Mouse (Mus musculus) CH12.LX (cell line): ENCODE results near the gene Rarg. TPM values are rescaled to one million over a fixed set of nuclear protein-coding genes. Genes with fewer than 3 reads are reported as not detected.

Experiments used
- DNase-seq: peaks from one replicate; pipeline ENCODE4 v3.0.0-alpha.2; 2013; ENCODE audit errors: extremely low read depth
- H3K27ac ChIP-seq: 2 replicates; pipeline ENCODE4 v1.5.1; 2012; ENCODE audit warnings: low read depth, mild to moderate bottlenecking, control low read depth, moderate library complexity; ENCODE audit not compliant: insufficient read depth
- H3K27me3 ChIP-seq: replicated peaks from 2 replicates; pipeline ENCODE3; 2012; ENCODE audit warnings: inconsistent platforms
- H3K36me3 ChIP-seq, 2 experiments: replicated peaks in 1 of 2; 2 replicates each; pipeline versions ENCODE3 to v1.6.1; 2012; ENCODE audit warnings: inconsistent platforms in 1 of 2, low read length in 1 of 2, mild to moderate bottlenecking in 1 of 2, mixed read lengths in 1 of 2, moderate library complexity in 1 of 2; ENCODE audit not compliant: control insufficient read depth in 1 of 2, insufficient read depth in 1 of 2
- H3K4me1 ChIP-seq, 2 experiments: 2 replicates each; pipeline ENCODE4 v1.6.1; 2012; ENCODE audit warnings: inconsistent platforms in 1 of 2, moderate library complexity in 1 of 2; ENCODE audit not compliant: insufficient read depth in 2 of 2, control insufficient read depth in 1 of 2
- H3K4me2 ChIP-seq: 2 replicates; pipeline ENCODE4 v1.6.1; 2012; ENCODE audit warnings: low read depth, mild to moderate bottlenecking, control low read depth; ENCODE audit not compliant: poor library complexity, insufficient read depth, severe bottlenecking
- H3K4me3 ChIP-seq, 3 experiments: fragments of 150-350 bp in 1 of 3; sonication (generic) in 1 of 3; replicated peaks in 1 of 3; 2 replicates each; pipeline versions ENCODE3 to v1.5.1; 2011 to 2012; ENCODE audit warnings: low read depth in 2 of 3, low read length in 2 of 3, mild to moderate bottlenecking in 2 of 3, moderate library complexity in 2 of 3, control low read depth in 1 of 3, improper control_type of control experiment in 1 of 3, inconsistent platforms in 1 of 3, mixed read lengths in 1 of 3; ENCODE audit not compliant: poor library complexity in 1 of 3
- H3K79me2 ChIP-seq: replicated peaks from 2 replicates; pipeline ENCODE4 v1.6.1; 2012; ENCODE audit warnings: mild to moderate bottlenecking, moderate library complexity; ENCODE audit not compliant: control insufficient read depth, poor library complexity, insufficient read depth, severe bottlenecking; ENCODE audit errors: extremely low read depth
- H3K9ac ChIP-seq: 2 replicates; pipeline ENCODE4 v1.6.1; 2012; ENCODE audit warnings: low read depth, mild to moderate bottlenecking, control low read depth, moderate library complexity; ENCODE audit not compliant: insufficient read depth
- H3K9me3 ChIP-seq: replicated peaks from 2 replicates; pipeline ENCODE3; 2012; ENCODE audit warnings: low read length, inconsistent platforms, mixed read lengths
- BHLHE40 ChIP-seq: IDR thresholded peaks from 2 replicates; pipeline ENCODE4 v1.6.1; 2011; ENCODE audit warnings: mild to moderate bottlenecking, low read depth, low read length, improper control_type of control experiment
- CHD2 ChIP-seq: IDR thresholded peaks from 2 replicates; pipeline ENCODE4 v1.6.1; 2011; ENCODE audit warnings: low read length, improper control_type of control experiment
- CTCF ChIP-seq, 2 experiments: IDR thresholded peaks in 1 of 2; conservative IDR thresholded peaks in 1 of 2; 2 replicates each; pipeline ENCODE4 v1.5.1; 2011 to 2012; ENCODE audit warnings: low read depth in 2 of 2, low read length in 2 of 2, improper control_type of control experiment in 1 of 2, inconsistent platforms in 1 of 2, mild to moderate bottlenecking in 1 of 2, moderate library complexity in 1 of 2
- E2F4 ChIP-seq: IDR thresholded peaks from 2 replicates; pipeline ENCODE4 v1.6.1; 2011; ENCODE audit warnings: low read depth, low read length, improper control_type of control experiment; ENCODE audit not compliant: insufficient replicate concordance
- ELF1 ChIP-seq: IDR thresholded peaks from 2 replicates; pipeline ENCODE4 v1.6.1; 2014; ENCODE audit warnings: low read depth, mild to moderate bottlenecking, inconsistent platforms, low read length, improper control_type of control experiment
- GABPA ChIP-seq: IDR thresholded peaks from 2 replicates; pipeline ENCODE4 v1.6.1; 2012; ENCODE audit warnings: low read depth, low read length, improper control_type of control experiment, inconsistent platforms; ENCODE audit not compliant: insufficient replicate concordance
- HCFC1 ChIP-seq: IDR thresholded peaks from 2 replicates; pipeline ENCODE4 v1.6.1; 2012; ENCODE audit warnings: low read depth, mild to moderate bottlenecking, inconsistent platforms, low read length, improper control_type of control experiment
- MAFK ChIP-seq: IDR thresholded peaks from 2 replicates; pipeline ENCODE4 v1.6.1; 2011; ENCODE audit warnings: low read length, improper control_type of control experiment; ENCODE audit not compliant: insufficient replicate concordance
- MAX ChIP-seq: IDR thresholded peaks from 2 replicates; pipeline ENCODE4 v1.6.1; 2011; ENCODE audit warnings: low read length, improper control_type of control experiment
- MAZ ChIP-seq: IDR thresholded peaks from 2 replicates; pipeline ENCODE4 v1.6.1; 2012; ENCODE audit warnings: low read depth, mild to moderate bottlenecking, inconsistent platforms, low read length, improper control_type of control experiment, moderate library complexity
- MXI1 ChIP-seq: IDR thresholded peaks from 2 replicates; pipeline ENCODE4 v1.6.1; 2011; ENCODE audit warnings: mild to moderate bottlenecking, low read depth, low read length, improper control_type of control experiment
- MYC ChIP-seq: IDR thresholded peaks from 2 replicates; pipeline ENCODE4 v1.6.1; 2011; ENCODE audit warnings: low read depth, mild to moderate bottlenecking, improper control_type of control experiment, low read length
- NRF1 ChIP-seq: IDR thresholded peaks from 2 replicates; pipeline ENCODE4 v1.6.1; 2014; ENCODE audit warnings: low read depth, mild to moderate bottlenecking, inconsistent platforms, low read length, improper control_type of control experiment, moderate library complexity
- PAX5 ChIP-seq: IDR thresholded peaks from 2 replicates; pipeline ENCODE4 v1.6.1; 2012; ENCODE audit warnings: low read length, inconsistent platforms, mixed read lengths
- POLR2A ChIP-seq: IDR thresholded peaks from 2 replicates; pipeline ENCODE4 v1.6.1; 2011; ENCODE audit warnings: low read depth, mild to moderate bottlenecking, improper control_type of control experiment, low read length
- POLR2AphosphoS2 ChIP-seq: IDR thresholded peaks from 2 replicates; pipeline ENCODE4 v1.6.1; 2011; ENCODE audit warnings: low read depth, low read length, improper control_type of control experiment
- RAD21 ChIP-seq: IDR thresholded peaks from 2 replicates; pipeline ENCODE4 v1.6.1; 2011; ENCODE audit warnings: low read depth, mild to moderate bottlenecking, low read length, improper control_type of control experiment, moderate library complexity
- SIN3A ChIP-seq: IDR thresholded peaks from 2 replicates; pipeline ENCODE4 v1.6.1; 2012; ENCODE audit warnings: low read length, improper control_type of control experiment, inconsistent platforms
- TBP ChIP-seq: conservative IDR thresholded peaks from 2 replicates; pipeline ENCODE4 v1.6.1; 2011; ENCODE audit warnings: low read depth, low read length, improper control_type of control experiment
- USF1 ChIP-seq: IDR thresholded peaks from 2 replicates; pipeline ENCODE4 v1.6.1; 2014; ENCODE audit warnings: low read depth, mild to moderate bottlenecking, inconsistent platforms, low read length, improper control_type of control experiment
- ZMIZ1 ChIP-seq: IDR thresholded peaks from 2 replicates; pipeline ENCODE4 v1.6.1; 2012; ENCODE audit warnings: low read depth, mild to moderate bottlenecking, inconsistent platforms, low read length, improper control_type of control experiment
- dilution Hi-C: fragments of 300-500 bp; cut with MboI; formaldehyde crosslinking; loops from 2 replicates; pipeline ENCODE4 v1.14.3; 2020; ENCODE audit warnings: low sequenced_read_pairs; ENCODE audit not compliant: extremely low pct_unique_long_range_greater_than_20kb, extremely low pct_ligation_motif_present
- in situ Hi-C: fragments of 300-500 bp; cut with MboI; formaldehyde crosslinking; loops from 3 replicates; pipeline ENCODE4 v1.14.3; 2019; ENCODE audit warnings: low sequenced_read_pairs, low pct_ligation_motif_present, low pct_unique_long_range_greater_than_20kb, mixed read lengths
- polyA plus RNA-seq: library from polyadenylated mRNA; unstranded; fragments of >175 nt; gene quantifications from 2 replicates; pipeline ENCODE4 v1.2.1, GENCODE M21; 2012; ENCODE audit warnings: low read depth; ENCODE audit not compliant: insufficient read length
- total RNA-seq, 2 experiments: library from RNA; depleted of rRNA; stranded (reverse); fragments of 300-350 nt in 1 of 2; fragments of >200 nt in 1 of 2; gene quantifications; 2 replicates each; pipeline ENCODE4 v1.2.3; 2012 to 2014

The Rarg gene
- total RNA-seq (2012; rRNA removed) (0.64 and 0.76 TPM in 2 replicates), total RNA-seq (2014; rRNA removed) (0.17 and 0.32 TPM in 2 replicates), polyA plus RNA-seq (0.63 and 0.76 TPM in 2 replicates)

- Histone ChIP-seq H3K9ac (peak within 1 kb of the TSS; percentile 45), H3K27me3 (peaks cover 83% of the 10 kb centered on the region), H3K79me2 (no peaks in the 10 kb centered on the region), H3K4me1 (peaks cover 9 to 29% of the 10 kb centered on the region in 2 experiments), H3K27ac (no peak within 1 kb of the TSS), H3K9me3 (no peaks in the 10 kb centered on the region), H3K4me3 (peak within 1 kb of the TSS in 2 of 3 experiments; percentile 50 to 51), H3K4me2 (peak within 1 kb of the TSS; percentile 87), H3K36me3 (no peaks in the 10 kb centered on the region)
- in situ Hi-C loops (no loop called here), dilution Hi-C loops (no loop called here)
- TF ChIP-seq SIN3A (no peak), RAD21 (no peak), MAFK (no peak), MAZ (peak; percentile 23; the same call in 1 of the 2 replicates), USF1 (peak; percentile 71), NRF1 (no peak), MYC (no peak), GABPA (no peak), E2F4 (no peak), TBP (no peak), MXI1 (peak; percentile 50; the same call in 1 of the 2 replicates), ZMIZ1 (no peak), CHD2 (no peak), CTCF (conservative IDR thresholded peaks at IDR 0.05 in 1 of 2, IDR thresholded peaks at IDR 0.05 in 1 of 2; ENCODE audit: low read depth in 2 of 2, low read length in 2 of 2) (no peak), BHLHE40 (peak; percentile 32; the same call in 1 of the 2 replicates), PAX5 (no peak)
- DNase-seq: no peak
Measured at GRCm38 (mm10) chr15:102257202-102258075, at the start of gene Rarg. Rarg (minus strand) TSS chr15:102257517.

- Histone ChIP-seq H3K27me3 (no peaks in the 10 kb centered on the region), H3K27ac (no peak overlapping the region), H3K79me2 (peaks cover 6% of the 10 kb centered on the region; the same call in 1 of the 2 replicates), H3K9me3 (no peaks in the 10 kb centered on the region), H3K4me2 (no peak overlapping the region), H3K9ac (no peak overlapping the region), H3K36me3 (peaks cover 62 to 88% of the 10 kb centered on the region in 2 experiments), H3K4me1 (peaks cover 0 to 18% of the 10 kb centered on the region in 2 experiments; a peak in 2 of 4 replicates), H3K4me3 (no peak overlapping the region)
- dilution Hi-C loops: no loop called here
- TF ChIP-seq RAD21: no peak
- TF ChIP-seq HCFC1: no peak
- no peak for TF ChIP-seq POLR2AphosphoS2
- no peak for TF ChIP-seq POLR2A
- no peak for TF ChIP-seq MAX
- TF ChIP-seq ELF1: no peak
- DNase-seq: no peak
- in situ Hi-C loops: no loop called here
Measured at GRCm38 (mm10) chr15:102302542-102302941, 45.2 kb upstream of the Rarg start.
